ENCODE assay signal across 9 mouse cellular contexts in the genomic region with DNA sequence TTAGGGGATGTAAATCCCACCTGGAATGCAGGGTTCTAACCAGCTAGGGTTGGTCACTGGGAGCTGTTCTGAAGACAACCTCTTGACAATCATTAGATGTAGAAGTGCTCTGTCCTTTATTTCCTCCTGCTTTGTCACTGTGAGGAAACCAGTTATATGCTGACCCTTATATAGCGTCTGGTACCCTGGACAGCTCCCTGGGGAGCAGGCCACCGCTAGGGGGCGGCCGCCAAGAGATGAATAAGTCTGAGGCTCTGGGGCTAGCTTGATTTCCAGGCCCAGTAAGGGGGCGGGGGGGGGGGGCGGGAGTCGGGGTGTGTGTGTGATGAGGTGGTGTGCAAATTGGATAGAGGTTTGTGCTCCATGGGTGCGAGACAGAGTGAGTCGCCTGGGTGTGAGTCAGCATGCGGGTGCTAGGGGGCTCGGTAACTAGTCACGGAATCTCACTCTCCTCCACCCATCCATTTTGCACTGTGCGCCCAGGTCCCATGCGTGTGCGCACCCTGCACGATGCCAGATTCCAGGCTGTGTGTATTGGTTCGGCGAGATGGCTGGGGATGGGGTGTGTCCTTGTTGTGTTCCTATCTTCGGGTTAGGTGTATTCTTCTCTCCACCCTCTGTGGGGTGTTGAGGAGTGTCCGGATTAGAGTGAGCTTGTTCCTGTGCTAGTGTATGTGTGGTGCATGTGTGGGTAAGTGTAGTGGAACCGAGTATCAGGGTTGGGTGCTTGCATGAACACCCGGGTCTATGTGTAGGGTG. TPM values are rescaled to one million over a fixed set of nuclear protein-coding genes. Genes with fewer than 3 reads are reported as not detected.
DNase-seq lines count a peak whose midpoint lies in the region; ATAC-seq and TF ChIP-seq lines count a peak whose summit lies in the region.
"Had no signal": no experiment of that assay in that cellular context is flagged by ENCODE, and none has a peak within 500 bp of the region (broad histone marks: within the 10 kb centered on the region; RNA-seq: fewer than 3 reads in every experiment).

A gene (plus strand): TSS at position 635 of the 759 bp plus-strand sequence.

- no peaks in the 10 kb centered on the region for H3K4me1 ChIP-seq in CH12.LX (ENCODE audit: control insufficient read depth in 1 of 2, insufficient read depth in 2 of 2)
- peaks cover 16% of the 10 kb centered on the region for H3K4me1 ChIP-seq in embryonic facial prominence, embryonic 10.5 days
- H3K4me1 ChIP-seq in hindbrain, embryonic 10.5 days (replicated peaks) = peaks cover 19% of the 10 kb centered on the region
- H3K4me1 ChIP-seq in small intestine, adult 2 months (ENCODE audit: control insufficient read depth, insufficient read depth, insufficient read length, low read length) = no peaks in the 10 kb centered on the region

- H3K79me2 ChIP-seq in CH12.LX (replicated peaks; ENCODE audit: control insufficient read depth, extremely low read depth, insufficient read depth, poor library complexity, severe bottlenecking) = no peaks in the 10 kb centered on the region

- TF ChIP-seq RAD21 in CH12.LX (IDR thresholded peaks at IDR 0.05; ENCODE audit: low read depth, low read length) = no peak; the same call in 1 of the 2 replicates

- TF ChIP-seq CTCF in CH12.LX (conservative IDR thresholded peaks at IDR 0.05 in 1 of 2, IDR thresholded peaks at IDR 0.05 in 1 of 2; ENCODE audit: low read depth in 2 of 2, low read length in 2 of 2) = peak in 1 of 2 experiments; percentile 57; a peak in 2 of 4 replicates
- peak; percentile 63 for TF ChIP-seq CTCF in Patski (IDR thresholded peaks at IDR 0.05)
- TF ChIP-seq CTCF in small intestine, adult 2 months (IDR thresholded peaks at IDR 0.05; ENCODE audit: extremely low read depth, insufficient read length, insufficient replicate concordance, low read depth, low read length) = peak; percentile 53; the same call in 1 of the 2 replicates

- peaks cover 45% of the 10 kb centered on the region for H3K27me3 ChIP-seq in CH12.LX (replicated peaks)
- peaks cover 10% of the 10 kb centered on the region for H3K27me3 ChIP-seq in Patski
- H3K27me3 ChIP-seq in embryonic facial prominence, embryonic 10.5 days (replicated peaks; ENCODE audit: low read depth, poor library complexity, severe bottlenecking) = peaks cover 52% of the 10 kb centered on the region
- H3K27me3 ChIP-seq in hindbrain, embryonic 10.5 days (ENCODE audit: insufficient read depth, poor library complexity, severe bottlenecking) = peaks cover 52% of the 10 kb centered on the region
- peaks cover 11% of the 10 kb centered on the region for H3K27me3 ChIP-seq in small intestine, adult 2 months (ENCODE audit: control insufficient read depth, insufficient read depth, low read length)

- WGBS in embryonic facial prominence, embryonic 10.5 days = 3% methylated on average over 22 of the region's 22 CpGs
- 4% methylated on average over 22 of the region's 22 CpGs for WGBS in hindbrain, embryonic 10.5 days
- WGBS in small intestine, adult 2 months = 8% methylated on average over 22 of the region's 22 CpGs

- in situ Hi-C loops in CH12.LX (cut with MboI; ENCODE audit: low pct_ligation_motif_present, low pct_unique_long_range_greater_than_20kb, low sequenced_read_pairs) = no loop called here
- in situ Hi-C loops in Patski (cut with MboI; ENCODE audit: low pct_unique_long_range_greater_than_20kb) = no loop called here

- no peak within 1 kb of the TSS for H3K4me2 ChIP-seq in CH12.LX (ENCODE audit: insufficient read depth, low read depth, poor library complexity, severe bottlenecking)

- H3K36me3 ChIP-seq in CH12.LX (replicated peaks in 1 of 2; ENCODE audit: control insufficient read depth in 1 of 2, insufficient read depth in 1 of 2, low read length in 1 of 2) = no peaks in the 10 kb centered on the region
- no peaks in the 10 kb centered on the region for H3K36me3 ChIP-seq in embryonic facial prominence, embryonic 10.5 days (replicated peaks)
- no peaks in the 10 kb centered on the region for H3K36me3 ChIP-seq in hindbrain, embryonic 10.5 days
- no peaks in the 10 kb centered on the region for H3K36me3 ChIP-seq in small intestine, adult 2 months (ENCODE audit: control insufficient read depth, insufficient read depth, low read length)

- no peak within 1 kb of the TSS for H3K27ac ChIP-seq in CH12.LX (ENCODE audit: insufficient read depth, low read depth)
- no peak within 1 kb of the TSS for H3K27ac ChIP-seq in embryonic facial prominence, embryonic 10.5 days (replicated peaks)
- H3K27ac ChIP-seq in hindbrain, embryonic 10.5 days = no peak within 1 kb of the TSS
- H3K27ac ChIP-seq in small intestine, adult 2 months (ENCODE audit: insufficient read depth, low read depth, low read length) = no peak within 1 kb of the TSS

- POLR2A ChIA-PET in Patski (lab: Charles Lee) = no interaction called here

- ATAC-seq in Patski = no peak
- peak; percentile 67 for ATAC-seq in megakaryocyte-erythroid progenitor cell, adult 5-6 weeks (replicated peaks; ENCODE audit: low FRiP score, low TSS enrichment, poor library complexity, severe bottlenecking)

- dilution Hi-C loops in CH12.LX (cut with MboI; ENCODE audit: extremely low pct_ligation_motif_present, extremely low pct_unique_long_range_greater_than_20kb, low sequenced_read_pairs) = no loop called here

- peaks cover 13% of the 10 kb centered on the region for H3K9me3 ChIP-seq in CH12.LX (replicated peaks; ENCODE audit: low read length)
- no peaks in the 10 kb centered on the region for H3K9me3 ChIP-seq in embryonic facial prominence, embryonic 10.5 days
- no peaks in the 10 kb centered on the region for H3K9me3 ChIP-seq in hindbrain, embryonic 10.5 days

- H3K9ac ChIP-seq in CH12.LX (ENCODE audit: insufficient read depth, low read depth) = no peak within 1 kb of the TSS

- H3K4me3 ChIP-seq in CH12.LX (replicated peaks in 1 of 3; ENCODE audit: low read depth in 2 of 3, low read length in 2 of 3, poor library complexity in 1 of 3) = no peak within 1 kb of the TSS
- peak within 1 kb of the TSS; percentile 51 for H3K4me3 ChIP-seq in embryonic facial prominence, embryonic 10.5 days
- H3K4me3 ChIP-seq in hindbrain, embryonic 10.5 days = peak within 1 kb of the TSS; percentile 52
- H3K4me3 ChIP-seq in small intestine, adult 2 months (ENCODE audit: low read depth, low read length) = no peak within 1 kb of the TSS

- TF ChIP-seq POLR2A in CH12.LX (IDR thresholded peaks at IDR 0.05; ENCODE audit: low read depth, low read length) = no peak
- no peak for TF ChIP-seq POLR2A in small intestine, adult 2 months (IDR thresholded peaks at IDR 0.05; ENCODE audit: low read depth, low read length)

- CTCF ChIA-PET in Patski (lab: Charles Lee) = interaction anchor here (0.8 kb wide), 1 partner anchor 63 kb away, joined by 4 read pairs; no protein-coding TSS in a partner anchor

- no peak for DNase-seq in CH12.LX (ENCODE audit: extremely low read depth)
- DNase-seq in Patski (ENCODE audit: low read depth, low spot score) = no peak
- peak; percentile 84 for DNase-seq in embryonic facial prominence, embryonic 10.5 days (ENCODE audit: low spot score)
- DNase-seq in hindbrain, embryonic 10.5 days (ENCODE audit: low spot score) = peak; percentile 78
- DNase-seq in layer of hippocampus, postnatal 36 days = peak in 1 of 2 experiments; percentile 21
- no peak for DNase-seq in adipocyte (ENCODE audit: low spot score)

- no peak for TF ChIP-seq EP300 in CH12.LX (IDR thresholded peaks at IDR 0.05; ENCODE audit: low read length)

TF ChIP-seq in CH12.LX, 34 proteins besides CTCF, POLR2A, EP300 and RAD21:
- TF ChIP-seq SMC3 (IDR thresholded peaks at IDR 0.05; ENCODE audit: low read depth, low read length) (peak; percentile 22), ELF1 (IDR thresholded peaks at IDR 0.05; ENCODE audit: low read depth, low read length) (no peak), TCF12 (IDR thresholded peaks at IDR 0.05; ENCODE audit: low read depth, low read length) (no peak), ZMIZ1 (IDR thresholded peaks at IDR 0.05; ENCODE audit: low read depth, low read length) (no peak)

RNA-seq across cellular contexts. Expression of the gene that starts here (rescaled TPM):
- total RNA-seq in CH12.LX (2012; rRNA removed) (not detected in 2 replicates), CH12.LX (2014; rRNA removed) (not detected in 2 replicates)
- polyA plus RNA-seq in CH12.LX (2012; ENCODE audit: insufficient read length, low read depth) (not detected in 2 replicates), Patski (2021) (not detected)
- 0.28 and 0.56 TPM in 2 replicates for polyA plus RNA-seq in embryonic facial prominence, embryonic 10.5 days (2016; fragmentation: Nextera tagmentation; extraction: Ambion mirVana)
- 0.56 and 1.6 TPM in 2 replicates for polyA plus RNA-seq in hindbrain, embryonic 10.5 days (2016; fragmentation: Nextera tagmentation; extraction: Ambion mirVana)
- total RNA-seq in layer of hippocampus, postnatal 36 days (2021) = 10 to 100 TPM; 10.6 to 11.2 TPM
- total RNA-seq in megakaryocyte-erythroid progenitor cell, adult 5-6 weeks (2014; fragmentation: Nextera tagmentation) = not detected in 2 replicates
- total RNA-seq in megakaryocyte-erythroid progenitor cell, adult 5-6 weeks (2017) = not detected in 2 replicates
- 0.11 and 0.23 TPM in 2 replicates for polyA plus RNA-seq in small intestine, adult 2 months (2012; rRNA removed)
- total RNA-seq: heart, adult 18-20 months had no signal

Comparison
In these comparisons a context has a peak if more than half of its experiments do, and no peak if none do; other contexts are left out.
1. RNA of the gene that starts here (total RNA-seq): 10.6 to 11.2 TPM in layer of hippocampus, postnatal 36 days; not detected in CH12.LX and not detected in megakaryocyte-erythroid progenitor cell, adult 5-6 weeks; every median in the first group is over 10 times any median in the second.
2. Peak in DNase-seq and H3K4me3 ChIP-seq in embryonic facial prominence, embryonic 10.5 days; RNA of the gene not detected or under 1 TPM.
3. Peak in ATAC-seq in megakaryocyte-erythroid progenitor cell, adult 5-6 weeks; RNA of the gene not detected or under 1 TPM.